Mouse (Mus musculus) cerebellum, adult 11 months (tissue): Measurements from ENCODE around the gene Btbd35f1.
"Not testable (repeated sequence)": the region's sequence is repeated elsewhere in the genome, so short reads cannot be mapped to it uniquely, and the experiment has no call there.

Experiments used
- DNase-seq: peaks from one replicate; pipeline ENCODE4 v3.0.0; 2022

The Btbd35f1 gene

GRCm38 (mm10) chrX:32559755-32560154, at the start of gene Btbd35f1:
Gene Btbd35f1 (plus strand): TSS chrX:32560055.
- DNase-seq = not testable (repeated sequence)

GRCm38 (mm10) chrX:32590878-32591542, 31.2 kb downstream of the Btbd35f1 start:
- DNase-seq = not testable (repeated sequence)

GRCm38 (mm10) chrX:32601008-32601407, 41.2 kb downstream of the Btbd35f1 start:
- DNase-seq = not testable (repeated sequence)

- not testable (repeated sequence) for DNase-seq
These were observed 41.6 kb downstream of the Btbd35f1 start for GRCm38 (mm10) chrX:32601425-32601824.
